Mouse (Mus musculus) testis, postnatal 14 days (tissue): ENCODE data around the gene Ltbp3.

Experiments used
- DNase-seq: peaks from one replicate; pipeline ENCODE4 v3.0.0; 2021; ENCODE audit warnings: low spot score

Gene Ltbp3

DNA sequence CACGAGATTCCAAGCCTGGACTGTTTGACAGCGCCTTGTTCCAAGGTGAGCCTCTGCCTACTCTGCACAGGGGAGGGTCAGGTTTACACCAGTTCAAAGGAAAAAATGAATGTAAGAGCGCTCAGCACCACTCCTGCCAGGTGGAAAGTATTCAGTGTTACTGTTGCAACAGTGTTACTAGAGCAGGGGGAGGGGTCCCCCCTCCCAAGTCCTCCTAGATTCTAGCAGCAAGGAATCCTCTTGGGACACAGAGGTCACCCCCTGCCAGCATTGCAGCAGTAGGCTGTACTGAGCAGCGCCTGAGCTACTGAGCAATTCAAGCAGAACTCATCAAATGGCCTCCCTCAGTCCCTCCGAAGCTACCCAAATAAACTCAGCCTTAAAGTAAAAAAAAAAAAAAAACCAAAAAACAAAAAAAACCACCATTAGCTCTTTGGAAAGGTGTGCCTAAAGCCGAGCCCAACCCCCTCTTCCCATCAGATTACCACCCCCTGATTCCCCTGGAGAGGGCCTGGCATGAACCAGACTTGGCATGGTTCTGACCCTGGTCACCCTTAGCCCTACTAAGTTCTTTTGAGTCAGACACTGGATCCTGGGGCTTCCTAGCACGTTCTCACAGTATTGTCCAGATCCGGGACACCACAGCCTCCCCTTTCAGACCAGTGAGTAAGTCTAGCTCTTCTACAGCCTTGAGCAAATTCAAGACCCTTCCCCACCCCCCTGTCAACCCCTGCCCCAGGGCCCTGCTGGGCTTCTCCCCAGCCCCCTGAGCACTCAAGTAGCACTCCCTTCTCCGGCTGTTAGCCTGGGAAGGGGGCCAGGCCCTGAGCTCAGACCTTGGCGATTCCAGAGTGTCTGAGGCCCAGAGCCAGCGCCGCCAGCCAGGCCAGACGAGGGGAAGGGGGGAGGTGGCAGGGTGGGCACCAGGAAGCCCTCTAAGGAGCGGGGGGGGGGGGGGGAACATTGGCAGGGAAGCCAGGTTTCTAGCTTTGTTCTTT, at the start of gene Ltbp3:
Gene Ltbp3, plus strand, starts transcription at position 585 of the 998 bp plus-strand sequence.
- DNase-seq = peak; percentile 83

DNA sequence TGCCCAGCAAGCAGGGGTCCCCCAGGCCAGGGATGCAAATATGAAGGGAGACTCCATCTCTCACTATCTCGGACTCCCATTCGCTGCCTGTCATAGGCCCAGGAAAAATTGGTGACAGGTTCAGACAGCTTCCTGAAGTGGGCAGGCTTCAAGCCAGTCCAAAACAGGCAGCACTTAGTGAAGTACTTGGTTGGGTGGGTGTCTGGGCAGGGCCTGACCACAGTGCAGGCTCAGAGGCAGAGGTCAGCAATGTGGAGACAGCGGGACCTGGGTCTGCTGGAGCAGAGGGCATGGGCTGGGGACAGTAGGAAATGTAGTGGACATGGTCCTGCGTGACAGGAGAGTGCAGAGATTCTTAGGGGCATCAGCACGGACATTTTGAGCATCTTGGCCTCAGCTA, 49.1 kb upstream of the Ltbp3 start:
- DNase-seq = no peak

DNA sequence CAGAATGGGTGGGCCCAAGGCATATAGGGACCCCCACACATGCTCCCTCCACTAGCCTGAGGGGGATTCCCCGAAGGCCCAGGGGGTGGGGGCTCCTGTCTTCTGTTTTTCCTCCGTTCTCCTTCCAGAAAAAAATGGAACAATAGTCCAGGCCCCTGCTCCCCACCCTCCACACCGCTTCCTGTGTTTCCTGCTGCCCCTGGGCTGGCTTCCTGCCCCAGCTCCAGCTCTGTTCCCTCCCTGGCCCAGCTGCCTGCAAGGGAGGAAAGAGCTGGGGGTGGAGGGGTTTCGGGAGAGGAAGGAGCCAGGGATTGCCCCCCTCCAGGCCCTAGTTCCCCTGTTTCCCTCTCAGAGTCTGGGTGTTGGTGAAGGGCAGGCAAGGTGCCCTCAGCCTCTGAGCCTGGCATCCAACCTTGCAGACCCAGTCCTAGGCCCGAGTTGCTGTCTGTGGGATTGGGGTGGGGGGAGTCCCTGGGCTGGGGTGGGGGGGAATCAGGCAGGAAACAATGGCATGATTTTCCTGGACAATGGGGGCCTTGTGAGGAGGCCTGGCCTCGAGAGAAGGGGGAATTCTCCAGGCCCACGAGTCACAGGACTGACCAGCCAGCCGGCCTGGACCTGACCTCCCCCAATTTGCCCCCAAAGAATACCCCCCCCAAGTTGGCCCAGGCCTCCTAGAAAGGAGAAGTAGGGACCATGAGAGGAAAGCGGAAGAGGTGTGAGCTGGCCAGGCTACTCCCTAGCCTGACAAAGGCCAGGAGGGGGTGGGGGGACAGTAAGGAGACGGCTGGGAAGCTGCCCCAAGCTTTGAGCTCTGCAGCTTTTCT, 48.4 kb upstream of the Ltbp3 start:
- DNase-seq = no peak

DNA sequence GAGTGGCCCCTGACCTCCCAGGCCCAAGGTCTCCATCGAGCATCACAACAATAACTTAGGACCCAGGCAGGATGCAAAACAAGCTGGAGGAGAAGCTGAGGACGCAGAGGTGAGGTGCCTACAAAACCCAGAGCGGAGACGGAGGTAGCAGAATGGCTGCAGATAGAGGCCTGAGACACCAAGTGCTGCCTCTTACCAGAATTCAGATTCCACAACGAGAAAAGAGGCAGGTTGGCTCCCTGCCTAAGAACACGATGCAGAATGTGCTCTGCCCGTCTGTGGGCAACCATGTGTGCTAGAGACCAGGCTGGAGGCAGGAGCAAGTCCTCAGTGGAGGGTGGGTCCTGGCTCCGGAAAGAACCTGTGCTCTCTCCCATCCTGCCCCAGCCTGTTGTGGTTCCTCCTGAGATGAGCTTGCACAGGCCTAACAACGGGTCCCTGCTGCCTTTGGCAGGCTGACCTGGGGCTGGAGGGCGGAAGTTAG, 47.7 kb upstream of the Ltbp3 start:
- DNase-seq = no peak

- DNase-seq = no peak
Measured at GRCm38 (mm10) chr19:5693801-5694200, 46.9 kb upstream of the Ltbp3 start.

- DNase-seq = peak; percentile 73
Measured at GRCm38 (mm10) chr19:5695849-5696462, 44.7 kb upstream of the Ltbp3 start.

GRCm38 (mm10) chr19:5704163-5704800, 36.4 kb upstream of the Ltbp3 start, which contains the start of gene Kcnk7:
Gene Kcnk7, plus strand, starts transcription at chr19:5704367.
- DNase-seq = no peak

DNA sequence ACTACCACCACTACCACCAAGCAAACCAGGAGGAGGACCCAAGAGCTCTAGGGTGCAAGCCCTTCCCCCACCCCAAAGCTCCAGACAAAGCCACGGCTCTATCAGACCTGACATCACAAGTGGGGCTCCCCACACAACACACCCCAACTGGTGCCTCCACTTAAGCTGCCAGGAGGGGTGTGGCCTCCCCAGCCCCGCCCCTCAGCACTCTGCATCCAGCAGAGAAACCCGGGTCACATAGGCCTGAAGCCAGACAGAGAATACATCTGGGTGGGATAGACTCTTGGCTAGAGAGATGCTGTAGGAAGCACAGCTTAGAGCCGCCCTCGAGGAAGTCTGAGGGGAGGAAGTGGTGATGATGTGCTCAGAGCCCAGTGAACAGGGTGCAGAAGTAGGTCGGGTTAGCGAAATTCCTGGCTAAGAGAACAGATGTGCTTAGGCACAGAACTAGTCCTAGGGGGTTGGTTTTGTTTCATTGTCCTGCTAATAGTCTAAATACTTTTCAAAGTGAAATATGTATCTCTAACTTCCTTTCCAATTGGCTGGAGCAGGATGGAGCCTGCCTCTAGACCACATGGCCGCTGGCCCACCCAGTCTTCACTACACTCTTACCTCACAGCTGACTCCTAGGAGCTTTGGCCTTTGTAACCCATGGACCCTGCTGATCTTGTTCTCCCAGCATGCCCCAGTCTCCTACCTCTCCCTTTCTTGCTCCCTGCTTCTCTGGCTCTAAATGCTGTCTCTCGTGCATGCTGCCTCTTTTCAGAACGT, 35.7 kb upstream of the Ltbp3 start:
- no peak for DNase-seq

DNA sequence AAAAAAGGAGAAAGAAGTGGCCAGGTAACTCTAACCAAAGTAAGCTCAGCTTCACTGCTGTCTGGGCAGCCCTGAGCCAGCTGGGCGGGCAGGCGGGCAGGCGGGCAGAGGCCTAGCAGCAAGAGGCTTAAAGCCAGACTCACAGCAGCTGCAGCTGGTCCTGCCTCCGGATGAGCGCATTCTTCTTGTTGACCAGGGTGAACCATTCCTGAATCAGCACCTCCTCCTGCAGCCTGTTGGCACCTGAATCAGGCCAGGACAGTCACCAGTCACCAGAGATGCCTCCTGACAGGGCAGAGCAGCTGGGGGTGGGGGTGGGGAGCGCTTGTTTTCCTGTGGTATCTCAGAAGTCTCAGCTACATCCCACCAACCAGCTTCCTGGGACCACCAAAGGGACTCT, 30.6 kb upstream of the Ltbp3 start:
- DNase-seq = no peak

DNA sequence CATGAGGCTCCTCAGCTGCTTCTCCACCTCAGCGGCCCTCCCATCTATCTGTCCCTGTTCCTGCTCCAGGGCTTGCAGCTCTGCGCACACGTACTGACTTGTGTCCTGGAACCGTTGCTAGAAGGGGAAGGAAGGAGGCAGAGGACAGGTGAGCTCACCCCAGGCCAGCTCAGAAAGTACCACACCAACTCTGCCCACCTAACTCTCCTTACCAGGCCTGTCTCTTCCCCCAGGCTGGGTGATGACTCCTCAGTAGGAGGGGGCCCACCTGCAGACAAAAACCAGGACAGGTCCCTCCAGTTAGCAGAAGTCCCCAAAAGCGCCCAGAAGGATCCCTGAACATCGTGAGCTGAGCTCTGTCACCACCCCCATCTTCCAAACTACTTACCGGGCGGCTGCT, 30.1 kb upstream of the Ltbp3 start:
- no peak for DNase-seq

- DNase-seq = no peak
Measured at GRCm38 (mm10) chr19:5711218-5711617, 29.5 kb upstream of the Ltbp3 start.

GRCm38 (mm10) chr19:5711907-5712460, 28.7 kb upstream of the Ltbp3 start:
- no peak for DNase-seq

DNA sequence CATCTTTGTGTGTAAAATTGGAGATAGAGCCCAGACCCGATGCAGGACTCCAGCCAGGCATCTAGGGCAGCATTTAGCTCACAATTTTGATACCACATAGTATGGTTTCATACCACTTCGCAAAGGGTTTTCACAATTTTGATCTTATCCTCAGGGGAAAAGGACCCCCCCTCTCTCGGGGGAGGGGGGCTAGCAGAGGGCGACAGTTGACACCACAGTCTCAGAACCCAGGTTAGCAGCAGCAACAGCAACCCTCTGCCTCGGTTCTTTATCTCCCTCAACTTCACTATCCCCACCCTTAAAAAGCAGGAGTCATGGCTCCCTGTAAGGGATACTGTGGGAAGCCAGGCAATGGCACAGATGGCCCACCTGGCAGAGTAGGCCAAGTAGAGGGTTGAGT, 27.4 kb upstream of the Ltbp3 start:
- DNase-seq = no peak

- no peak for DNase-seq
Measured at GRCm38 (mm10) chr19:5713730-5714129, 27.0 kb upstream of the Ltbp3 start.

- DNase-seq = no peak
Measured at GRCm38 (mm10) chr19:5715793-5716688, 24.7 kb upstream of the Ltbp3 start.

- DNase-seq = no peak
Measured at GRCm38 (mm10) chr19:5716955-5717354, 23.7 kb upstream of the Ltbp3 start.

DNA sequence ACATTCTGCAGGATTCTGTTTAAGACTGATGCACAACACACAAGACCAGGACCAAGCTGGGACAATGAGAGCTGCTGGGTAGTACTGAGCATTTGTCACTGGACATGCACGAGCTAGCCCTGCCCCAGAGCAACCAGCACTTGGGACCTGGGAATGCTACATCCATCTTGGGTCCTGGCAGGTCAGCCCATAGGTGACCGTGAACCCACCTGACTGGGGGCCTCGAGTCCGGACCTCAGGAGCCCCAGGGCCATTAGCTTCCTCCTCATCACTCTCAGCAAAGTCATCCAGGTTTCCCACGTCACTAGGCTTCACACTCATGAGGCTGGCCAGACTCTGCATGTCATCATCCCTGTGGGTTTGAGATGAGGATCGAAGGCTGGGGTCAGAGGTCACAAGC, 19.5 kb upstream of the Ltbp3 start:
- no peak for DNase-seq

GRCm38 (mm10) chr19:5722848-5723425, 17.8 kb upstream of the Ltbp3 start:
- no peak for DNase-seq

DNA sequence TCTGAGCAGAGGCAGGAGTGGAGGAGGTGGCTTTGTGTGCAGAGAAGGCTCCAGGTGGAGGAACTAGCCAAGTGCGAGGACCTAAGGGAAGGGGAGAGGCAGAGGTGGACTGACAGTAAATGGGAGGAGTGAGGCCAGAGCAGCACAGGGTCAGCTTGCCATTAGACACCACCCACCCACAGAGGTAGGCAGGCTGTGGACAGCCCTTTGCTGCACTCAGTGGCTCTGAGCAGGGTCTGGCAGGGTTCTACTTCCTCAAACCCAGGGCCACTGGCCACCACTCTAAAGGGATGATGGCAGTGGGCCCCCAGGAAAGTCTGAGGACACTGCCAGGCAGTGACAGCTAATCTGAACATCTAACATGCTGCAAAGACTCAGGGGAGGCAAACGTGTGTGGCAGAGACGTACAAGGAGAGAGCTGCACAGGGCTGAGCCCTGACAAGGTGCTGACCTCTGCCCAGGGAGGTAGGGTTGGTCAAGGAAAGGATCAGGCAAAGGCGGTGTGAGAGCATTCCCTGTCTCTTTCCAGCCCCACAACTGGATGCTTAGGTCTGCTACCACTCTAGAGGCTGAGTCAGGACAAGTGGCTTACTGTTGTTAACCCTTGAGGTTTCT, 16.7 kb upstream of the Ltbp3 start:
- DNase-seq = no peak
